Mouse (Mus musculus) layer of hippocampus, adult 9-10 months (tissue): Measurements from ENCODE around the gene Rnf157.
A peak's percentile ranks its signal among the peaks of the same experiment; 100 is the strongest.
"Not testable (repeated sequence)": the region's sequence is repeated elsewhere in the genome, so short reads cannot be mapped to it uniquely, and the experiment has no call there.

Experiments
- DNase-seq: peaks from one replicate; pipeline ENCODE4 v3.0.0; 2022; ENCODE audit warnings: low spot score

The Rnf157 gene

GRCm38 (mm10) chr11:116433356-116434286, 20.8 kb upstream of the Rnf157 start, which contains the start of gene Ubald2:
Ubald2 (plus strand) TSS chr11:116434094.
- DNase-seq = peak; percentile 97

DNA sequence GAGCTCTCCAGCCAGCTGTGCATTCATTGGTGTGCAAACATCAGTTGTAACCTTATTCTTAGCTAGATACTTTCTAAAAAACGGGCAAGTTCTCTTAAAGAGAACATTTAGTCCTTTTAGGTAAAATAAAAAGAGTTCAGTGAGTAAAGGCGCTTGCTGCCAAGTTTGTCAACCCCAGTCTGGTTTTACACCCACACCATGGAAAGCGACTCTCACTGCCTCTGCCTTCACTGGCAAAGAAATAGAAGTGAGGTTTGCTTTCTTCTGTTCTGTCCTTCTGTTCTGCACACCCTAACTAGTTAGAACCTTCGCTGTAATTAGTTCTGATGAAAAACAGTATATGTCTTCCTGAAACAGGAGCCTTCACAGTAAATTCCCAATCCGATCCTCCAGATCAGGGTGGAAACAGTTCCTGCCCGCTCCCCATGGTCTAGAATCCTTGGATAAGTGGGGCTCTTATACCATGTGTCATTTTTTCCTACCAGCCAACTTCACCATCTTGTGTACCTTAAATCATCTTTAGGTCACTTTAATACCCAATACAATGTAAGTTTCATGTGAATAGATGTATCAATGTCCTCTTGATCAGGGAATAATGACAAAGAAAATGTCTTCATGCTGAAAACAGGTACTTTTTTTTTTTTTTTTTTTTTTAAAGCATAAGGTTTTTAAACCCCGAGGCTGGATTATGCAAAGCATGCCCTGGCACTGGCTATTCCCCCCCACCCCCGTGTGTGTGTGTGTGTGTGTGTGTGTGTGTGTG, 19.9 kb upstream of the Rnf157 start:
- no peak for DNase-seq

DNA sequence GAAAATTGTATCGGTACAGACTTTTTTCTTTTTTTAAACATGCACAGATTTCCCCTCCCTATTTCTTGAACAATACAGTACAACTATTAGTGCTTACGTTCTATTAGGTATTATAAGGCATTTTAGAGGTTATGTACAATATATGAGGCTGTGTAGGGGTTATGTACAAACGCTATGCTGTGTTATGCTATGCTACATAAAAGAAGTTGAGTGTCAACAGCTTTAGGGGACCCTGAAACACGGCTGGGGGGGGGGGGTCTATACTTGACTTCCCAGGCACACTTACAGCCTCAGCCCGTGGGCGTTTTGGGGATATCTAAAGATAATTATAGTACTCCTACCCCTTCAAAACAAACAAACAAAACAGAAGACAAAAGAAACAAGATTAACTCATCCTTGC, 19.3 kb upstream of the Rnf157 start:
- DNase-seq = no peak

GRCm38 (mm10) chr11:116431428-116432077, 18.7 kb upstream of the Rnf157 start:
- DNase-seq = no peak

DNA sequence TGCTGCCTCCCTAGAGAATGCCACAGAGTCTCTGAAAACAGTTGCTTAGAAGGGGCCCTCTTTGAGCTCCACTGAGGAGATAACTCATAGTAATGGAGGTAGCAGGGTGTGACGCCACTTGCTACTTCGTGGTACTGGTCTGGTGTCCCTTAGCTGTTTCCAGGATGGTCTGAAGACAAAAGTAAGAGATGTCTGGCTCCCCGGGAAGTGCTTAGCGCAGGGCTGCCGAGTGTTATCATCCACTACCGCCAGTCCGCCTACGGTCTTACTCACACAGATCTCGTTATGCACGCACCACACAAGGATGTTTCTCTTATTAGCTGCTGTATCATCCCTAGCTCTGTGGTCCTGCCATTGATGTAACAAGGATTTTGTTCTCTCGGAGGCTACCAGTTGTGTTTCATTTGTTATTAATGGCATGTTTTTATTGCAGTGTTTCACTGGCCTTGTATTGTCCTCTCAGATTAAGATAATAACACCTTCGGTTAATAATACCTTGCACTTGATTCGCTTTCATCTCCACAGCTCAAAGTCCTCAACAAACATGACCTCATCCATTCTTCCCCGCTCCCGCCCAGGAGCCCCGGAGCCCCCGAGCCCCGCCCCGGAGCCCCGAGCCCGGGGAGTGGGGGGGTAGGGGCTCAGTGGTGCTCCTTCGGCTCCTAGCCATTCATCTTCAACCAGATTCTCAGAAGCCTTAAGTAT, 18.0 kb upstream of the Rnf157 start:
- no peak for DNase-seq

GRCm38 (mm10) chr11:116429862-116430613, 17.2 kb upstream of the Rnf157 start:
- no peak for DNase-seq

DNA sequence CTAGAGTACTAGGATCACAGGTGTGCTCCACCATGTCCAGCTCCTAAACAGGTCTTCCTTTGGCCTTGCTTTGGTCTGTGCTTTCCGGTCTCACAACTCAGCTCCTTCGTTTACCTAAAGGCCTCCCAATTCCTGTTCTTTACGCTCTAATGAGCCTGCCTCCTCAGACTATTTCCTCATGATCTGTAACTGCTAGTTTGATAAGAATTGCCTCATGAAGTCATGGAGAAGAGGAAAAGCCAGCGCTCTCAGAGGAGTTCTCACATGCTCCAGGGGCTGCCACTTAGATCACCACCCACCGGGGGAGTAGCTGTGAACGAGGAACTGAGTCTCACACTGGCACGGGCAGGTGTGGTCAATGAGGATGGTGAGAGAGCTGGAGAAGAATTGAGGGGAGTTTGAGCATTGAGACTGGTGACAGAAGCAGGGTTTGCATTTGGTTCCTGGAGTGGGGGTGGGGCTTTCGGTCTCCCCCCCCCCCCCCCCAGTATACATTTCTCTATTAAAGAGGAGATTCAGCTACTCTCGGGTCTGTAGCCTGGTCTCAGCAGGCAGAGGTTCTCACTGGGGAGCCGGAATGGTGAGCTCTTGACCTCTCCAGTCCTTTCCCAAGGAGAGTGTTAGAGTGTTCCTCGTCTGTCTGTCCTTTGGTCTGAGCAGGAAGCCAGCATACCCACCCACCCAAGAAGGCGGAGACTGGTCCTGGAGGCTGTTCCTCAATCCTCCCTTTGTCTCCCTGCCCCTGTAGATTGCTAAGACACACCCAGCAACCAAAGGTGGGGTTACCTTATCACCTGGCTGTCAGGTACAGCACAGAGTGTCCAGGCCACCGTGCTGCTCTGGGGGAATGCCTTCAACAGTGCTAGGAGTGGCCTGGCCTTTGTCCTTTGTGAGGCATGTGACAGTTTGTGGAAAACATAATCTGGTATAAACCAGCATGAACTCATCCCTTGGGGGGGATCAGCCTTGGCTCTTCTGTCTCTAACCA, 16.3 kb upstream of the Rnf157 start:
- DNase-seq = no peak

GRCm38 (mm10) chr11:116426852-116427575, 14.2 kb upstream of the Rnf157 start:
- DNase-seq = no peak

- not testable (repeated sequence) for DNase-seq
These were observed 13.5 kb upstream of the Rnf157 start for GRCm38 (mm10) chr11:116426328-116426727.

DNA sequence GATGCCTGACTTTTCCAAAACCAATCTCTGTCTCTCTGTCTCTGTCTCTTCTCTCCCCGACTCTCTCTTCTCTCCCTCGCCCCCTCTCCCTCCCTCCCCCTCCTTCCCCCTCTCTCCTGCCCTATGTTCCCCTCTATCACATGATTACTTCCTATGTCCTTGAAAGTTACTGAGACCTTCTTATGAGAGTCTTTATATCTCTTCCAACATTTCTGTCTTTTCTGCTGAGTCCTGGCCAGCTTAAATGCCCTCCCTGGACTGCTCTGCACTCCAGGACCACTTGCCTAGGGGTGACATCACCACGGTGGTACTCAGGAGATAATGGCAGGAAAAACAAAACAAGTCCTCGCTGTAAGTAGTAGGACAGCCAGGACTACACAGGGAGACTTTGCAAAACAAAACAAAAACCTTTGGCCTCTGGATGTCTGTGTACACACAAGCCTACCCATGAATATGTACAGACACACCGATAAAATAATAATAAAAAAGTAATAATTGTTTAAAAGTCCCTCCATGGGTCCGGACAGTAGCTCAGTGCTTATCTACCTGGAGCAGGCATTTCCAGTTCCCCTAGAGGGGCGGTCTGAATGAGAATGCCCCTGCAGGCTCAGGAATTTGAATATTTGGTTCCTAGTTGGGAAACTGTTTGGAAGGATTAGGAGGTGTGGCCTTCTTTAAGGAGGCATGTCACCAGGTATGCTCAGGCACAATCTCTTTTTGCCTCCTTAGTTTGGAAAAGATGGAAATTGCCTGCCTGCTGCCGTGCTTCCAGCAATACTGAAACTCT, 12.0 kb upstream of the Rnf157 start:
- no peak for DNase-seq

- DNase-seq = no peak
These were observed 11.2 kb upstream of the Rnf157 start for GRCm38 (mm10) chr11:116423782-116424620.

DNA sequence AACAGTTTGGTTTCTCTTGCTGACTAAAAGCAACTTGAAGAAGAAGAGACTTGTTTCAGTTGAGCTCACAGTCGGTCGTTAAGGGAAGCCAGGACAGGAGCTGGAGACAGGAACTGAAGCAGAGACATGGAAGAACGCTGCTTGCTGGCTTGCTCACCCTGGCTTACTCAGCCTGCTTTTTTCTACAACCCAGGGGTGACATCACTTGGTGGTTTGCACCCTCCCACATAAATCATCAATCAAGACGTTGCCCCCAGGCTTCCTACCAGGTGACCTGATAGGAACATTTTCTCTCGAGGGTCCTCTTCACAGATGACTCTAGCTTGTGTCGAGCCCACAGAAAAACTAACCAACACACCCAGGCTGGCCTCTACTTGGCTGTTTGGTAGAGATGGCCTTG, 10.4 kb upstream of the Rnf157 start:
- DNase-seq = no peak

GRCm38 (mm10) chr11:116422562-116422961, 9.7 kb upstream of the Rnf157 start:
- no peak for DNase-seq

GRCm38 (mm10) chr11:116421102-116421501, 8.3 kb upstream of the Rnf157 start:
- DNase-seq = no peak

DNA sequence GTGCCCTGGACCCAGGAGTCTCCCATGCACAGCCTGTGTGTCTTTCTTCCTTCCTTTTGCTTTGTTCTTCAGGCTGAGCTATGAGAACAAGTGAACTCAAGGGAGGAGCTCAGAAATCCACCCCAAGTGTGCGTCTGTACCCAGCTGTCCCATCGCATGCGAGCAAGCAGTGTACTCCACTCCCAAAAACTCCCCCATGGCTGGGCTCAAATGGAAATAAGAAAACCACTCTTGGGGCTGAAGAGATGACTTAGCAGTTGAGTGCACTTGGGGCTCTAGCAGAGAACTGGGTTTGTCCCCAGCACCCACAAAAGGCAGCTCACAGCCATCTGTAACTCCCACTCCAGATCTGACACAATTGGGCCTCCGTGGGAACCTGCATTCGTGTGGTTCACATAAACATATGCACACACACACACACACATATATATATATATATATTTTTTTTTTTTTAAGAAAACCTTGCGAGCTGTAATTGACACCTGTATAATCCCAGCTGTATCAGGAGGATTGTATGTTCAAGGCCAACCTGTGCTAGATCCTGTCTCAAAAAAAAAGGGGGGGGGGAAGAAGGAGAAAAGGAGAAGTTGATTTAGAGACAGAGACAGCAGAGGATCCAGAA, 6.1 kb upstream of the Rnf157 start:
- DNase-seq = no peak

DNA sequence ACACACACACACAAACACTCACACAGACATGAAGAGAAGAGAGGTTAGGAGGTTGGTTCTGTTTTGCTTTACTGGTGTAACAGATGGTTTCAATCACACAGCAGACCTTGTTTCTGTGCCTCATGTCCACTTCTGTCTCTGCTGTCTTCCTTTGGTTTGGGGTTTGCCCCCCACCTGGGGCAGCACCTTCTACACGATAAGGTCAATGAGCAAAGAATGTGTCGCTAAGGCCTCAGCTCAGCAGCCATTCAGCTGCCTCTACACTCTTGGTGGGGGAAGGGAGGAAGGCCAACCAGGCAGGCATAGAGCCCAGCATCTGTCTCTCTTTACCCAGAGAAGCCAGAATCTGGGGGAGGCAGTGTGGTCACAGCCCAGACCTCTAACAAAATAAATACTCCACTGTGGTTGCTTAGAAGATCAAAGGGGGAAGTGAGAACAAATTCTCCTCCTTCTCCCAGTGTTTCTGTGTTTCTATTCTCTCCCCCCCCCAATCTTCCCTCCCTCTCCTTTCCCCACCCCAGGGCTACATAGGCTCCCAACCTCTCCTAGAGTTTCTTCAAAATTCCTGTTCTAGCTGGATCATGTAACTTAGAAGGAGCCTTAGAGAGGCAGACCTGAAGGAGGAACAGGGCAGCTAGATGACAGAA, 5.5 kb upstream of the Rnf157 start:
- no peak for DNase-seq
